Mouse (Mus musculus): ENCODE measurements around the gene Thap7.

- TF ChIP-seq CTCF (IDR thresholded peaks at IDR 0.05; ENCODE audit: low read depth) (no peak), EP300 (IDR thresholded peaks at IDR 0.05; ENCODE audit: low read depth) (no peak)
These were observed 41.3 kb downstream of the Thap7 start, which contains the start of gene Aifm3 for GRCm38 (mm10) chr16:17489469-17490111.

All from heart, postnatal 0 days (tissue).